Mouse (Mus musculus): Measurements from ENCODE around the gene 4931414P19Rik. TPM values are rescaled to one million over a fixed set of nuclear protein-coding genes. Genes with fewer than 3 reads are reported as not detected.

4931414P19Rik gene
- polyA plus RNA-seq, 1 experiment from 2014 or later = 4.8 TPM

DNA sequence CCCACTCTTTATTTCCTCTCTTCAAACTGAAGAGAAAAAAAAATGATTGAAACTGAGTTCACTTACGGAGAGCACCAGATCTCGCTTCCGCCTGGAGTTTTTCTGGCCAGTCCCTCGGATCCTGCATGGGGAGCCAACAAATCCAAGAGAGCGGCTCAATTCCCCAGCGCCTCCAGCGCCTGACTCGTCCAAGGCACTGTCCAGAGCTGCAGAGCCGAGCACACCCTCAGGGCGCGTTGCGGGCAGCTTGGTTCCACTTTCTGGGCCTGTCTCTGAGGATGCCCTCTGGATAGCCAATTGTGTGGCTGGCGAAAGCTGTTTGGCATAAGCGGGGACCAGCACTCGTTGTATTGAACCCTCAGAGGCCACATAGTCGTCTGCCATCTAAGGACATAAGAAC lies 14.7 kb downstream of the 4931414P19Rik start:
- H3K36me3 ChIP-seq (ENCODE audit: control insufficient read depth, insufficient read depth, low read length) = peaks cover 23% of the 10 kb centered on the region
- no peak overlapping the region for H3K27ac ChIP-seq (replicated peaks; ENCODE audit: low read depth, low read length)
- H3K9me3 ChIP-seq (ENCODE audit: control insufficient read depth, low read length) = no peaks in the 10 kb centered on the region
- no peak overlapping the region for H3K4me3 ChIP-seq (ENCODE audit: low read depth, low read length)
- no peak overlapping the region for H3K9ac ChIP-seq (ENCODE audit: low read depth, low read length)
- no peak overlapping the region for H3K4me2 ChIP-seq (ENCODE audit: low read depth, low read length)
- ATAC-seq (ENCODE audit: low read depth) (no peak), DNase-seq (ENCODE audit: low spot score) (no peak)
- H3K27me3 ChIP-seq (replicated peaks; ENCODE audit: control insufficient read depth, insufficient read depth, low read length) = no peaks in the 10 kb centered on the region
- WGBS = 86% methylated on average over 16 of the region's 16 CpGs
- H3K4me1 ChIP-seq (ENCODE audit: control insufficient read depth, insufficient read depth, low read length) = no peaks in the 10 kb centered on the region

DNA sequence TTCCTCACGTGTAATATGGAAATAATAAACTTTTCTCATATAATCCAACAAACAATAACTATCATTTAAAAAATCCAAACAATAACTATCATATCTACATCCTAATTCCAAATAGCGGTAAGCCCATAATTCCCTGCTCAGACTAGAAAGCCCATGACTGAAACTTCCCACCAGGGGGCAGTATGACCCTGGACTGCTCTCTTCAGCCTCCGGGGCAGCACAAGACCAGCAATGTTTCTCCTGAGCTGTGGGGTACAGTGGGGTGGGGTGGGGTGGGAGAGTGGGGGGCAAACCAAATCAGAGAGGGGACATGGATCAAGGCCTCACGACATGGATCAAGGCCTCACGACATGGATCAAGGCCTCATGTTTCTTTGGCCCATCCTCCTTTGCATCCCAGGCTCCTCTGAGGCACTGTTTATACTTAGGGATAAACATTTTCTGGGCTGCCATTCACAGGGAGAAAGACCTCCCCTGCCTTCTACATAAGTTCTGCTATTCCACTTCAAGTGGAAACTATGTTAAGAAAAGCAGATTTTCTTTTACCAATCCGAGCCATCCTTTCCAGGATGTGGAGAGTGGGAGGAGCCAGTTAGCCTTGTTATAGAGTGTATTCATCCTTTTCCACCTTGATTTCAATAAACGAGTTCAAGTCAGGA lies 22.0 kb downstream of the 4931414P19Rik start:
- Histone ChIP-seq H3K4me3 (ENCODE audit: low read depth, low read length) (no peak overlapping the region), H3K27me3 (replicated peaks; ENCODE audit: control insufficient read depth, insufficient read depth, low read length) (no peaks in the 10 kb centered on the region), H3K36me3 (ENCODE audit: control insufficient read depth, insufficient read depth, low read length) (peaks cover 31% of the 10 kb centered on the region; the same call in 1 of the 2 replicates), H3K27ac (replicated peaks; ENCODE audit: low read depth, low read length) (no peak overlapping the region), H3K9me3 (ENCODE audit: control insufficient read depth, low read length) (no peaks in the 10 kb centered on the region), H3K9ac (ENCODE audit: low read depth, low read length) (no peak overlapping the region), H3K4me2 (ENCODE audit: low read depth, low read length) (no peak overlapping the region), H3K4me1 (ENCODE audit: control insufficient read depth, insufficient read depth, low read length) (no peaks in the 10 kb centered on the region)
- ATAC-seq (ENCODE audit: low read depth) = peak; percentile 48; the same call in 1 of the 2 replicates
- 40% methylated on average over 7 of the region's 7 CpGs for WGBS
- peak; percentile 66 for DNase-seq (ENCODE audit: low spot score)

DNA sequence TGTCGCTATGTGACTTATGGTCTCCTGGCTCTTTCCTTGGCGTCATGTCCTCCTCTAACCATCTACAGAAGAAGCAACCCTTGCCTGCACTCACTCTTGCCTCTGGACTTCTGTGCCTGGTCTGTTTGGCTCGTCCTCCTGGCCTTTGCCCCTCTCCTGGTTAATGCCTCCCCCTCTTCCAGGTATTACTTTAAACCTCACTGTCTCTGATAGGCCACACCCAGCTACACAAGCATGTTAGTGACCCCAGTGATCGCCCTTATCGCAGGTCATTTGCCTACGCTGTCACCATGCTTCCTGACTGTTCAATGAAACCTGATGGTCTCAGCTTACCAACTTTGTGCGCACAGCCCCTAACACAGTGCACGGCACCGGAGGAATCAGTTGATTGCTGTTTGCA lies 23.3 kb downstream of the 4931414P19Rik start:
- 88% methylated on average over 9 of the region's 9 CpGs for WGBS
- Histone ChIP-seq H3K4me3 (ENCODE audit: low read depth, low read length) (no peak overlapping the region), H3K4me2 (ENCODE audit: low read depth, low read length) (no peak overlapping the region), H3K27ac (replicated peaks; ENCODE audit: low read depth, low read length) (no peak overlapping the region), H3K36me3 (ENCODE audit: control insufficient read depth, insufficient read depth, low read length) (peaks cover 29% of the 10 kb centered on the region; the same call in 1 of the 2 replicates), H3K4me1 (ENCODE audit: control insufficient read depth, insufficient read depth, low read length) (no peaks in the 10 kb centered on the region), H3K27me3 (replicated peaks; ENCODE audit: control insufficient read depth, insufficient read depth, low read length) (no peaks in the 10 kb centered on the region), H3K9me3 (ENCODE audit: control insufficient read depth, low read length) (no peaks in the 10 kb centered on the region), H3K9ac (ENCODE audit: low read depth, low read length) (no peak overlapping the region)
- no peak for ATAC-seq (ENCODE audit: low read depth)
- DNase-seq (ENCODE audit: low spot score) = no peak

DNA sequence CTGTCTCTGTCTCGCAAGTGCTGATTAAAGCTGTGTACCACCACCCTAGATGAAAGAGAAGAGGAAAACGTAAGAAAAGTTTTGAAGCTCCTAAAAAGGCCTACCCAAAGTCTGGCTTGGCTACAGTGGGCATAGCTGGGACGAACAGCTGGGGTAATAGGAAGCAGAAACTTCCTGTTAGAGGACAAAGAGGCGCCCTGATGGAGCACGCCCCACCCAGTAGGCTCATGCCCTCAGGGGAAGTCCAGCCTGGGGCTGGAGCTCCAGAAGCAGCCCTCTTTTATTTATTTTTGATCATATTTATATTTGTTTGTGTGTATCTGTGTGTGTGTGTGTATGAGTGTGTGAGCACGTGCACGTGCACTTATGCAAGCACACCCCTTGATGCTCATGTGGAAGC lies 26.2 kb downstream of the 4931414P19Rik start:
- WGBS = 72% methylated on average over 7 of the region's 7 CpGs
- H3K4me2 ChIP-seq (ENCODE audit: low read depth, low read length) = no peak overlapping the region
- no peak overlapping the region for H3K4me3 ChIP-seq (ENCODE audit: low read depth, low read length)
- H3K4me1 ChIP-seq (ENCODE audit: control insufficient read depth, insufficient read depth, low read length) = peaks cover 4% of the 10 kb centered on the region; the same call in 1 of the 2 replicates
- no peaks in the 10 kb centered on the region for H3K27me3 ChIP-seq (replicated peaks; ENCODE audit: control insufficient read depth, insufficient read depth, low read length)
- peaks cover 15% of the 10 kb centered on the region; the same call in 1 of the 2 replicates for H3K36me3 ChIP-seq (ENCODE audit: control insufficient read depth, insufficient read depth, low read length)
- no peaks in the 10 kb centered on the region for H3K9me3 ChIP-seq (ENCODE audit: control insufficient read depth, low read length)
- ATAC-seq (ENCODE audit: low read depth) (no peak), DNase-seq (ENCODE audit: low spot score) (no peak)
- no peak overlapping the region for H3K9ac ChIP-seq (ENCODE audit: low read depth, low read length)
- no peak overlapping the region for H3K27ac ChIP-seq (replicated peaks; ENCODE audit: low read depth, low read length)

DNA sequence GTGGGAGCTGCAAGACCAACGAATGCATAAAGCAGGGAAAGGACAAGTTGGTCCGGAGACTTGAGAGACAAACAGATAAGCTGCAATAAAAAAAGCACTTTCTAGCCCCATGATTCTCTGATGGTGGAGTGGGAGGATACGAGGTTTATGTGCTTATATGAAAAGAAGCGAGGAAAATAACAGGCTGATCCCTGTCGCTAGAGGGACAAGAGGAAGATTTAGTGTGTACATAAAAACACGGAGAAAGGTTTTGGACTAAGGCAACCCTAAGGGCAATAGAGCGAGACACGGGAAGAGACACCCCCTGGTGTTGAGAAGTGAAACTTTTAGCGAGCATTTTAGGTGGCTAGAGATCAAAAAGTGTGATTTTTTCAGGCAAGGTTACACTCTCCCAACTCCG lies 27.7 kb downstream of the 4931414P19Rik start:
- H3K4me1 ChIP-seq (ENCODE audit: control insufficient read depth, insufficient read depth, low read length) = peaks cover 14% of the 10 kb centered on the region
- DNase-seq (ENCODE audit: low spot score) (peak; percentile 85), ATAC-seq (ENCODE audit: low read depth) (peak; percentile 28; the same call in 1 of the 2 replicates)
- peak overlapping the region; percentile 72 for H3K4me3 ChIP-seq (ENCODE audit: low read depth, low read length)
- H3K27ac ChIP-seq (replicated peaks; ENCODE audit: low read depth, low read length) = peak overlapping the region; percentile 95
- no peaks in the 10 kb centered on the region for H3K9me3 ChIP-seq (ENCODE audit: control insufficient read depth, low read length)
- H3K36me3 ChIP-seq (ENCODE audit: control insufficient read depth, insufficient read depth, low read length) = peaks cover 10% of the 10 kb centered on the region
- H3K4me2 ChIP-seq (ENCODE audit: low read depth, low read length) = peak overlapping the region; percentile 89
- peak overlapping the region; percentile 84 for H3K9ac ChIP-seq (ENCODE audit: low read depth, low read length)
- under 1% methylated on average over 10 of the region's 10 CpGs for WGBS
- H3K27me3 ChIP-seq (replicated peaks; ENCODE audit: control insufficient read depth, insufficient read depth, low read length) = no peaks in the 10 kb centered on the region

GRCm38 (mm10) chr14:54577089-54577982 lies 28.5 kb downstream of the 4931414P19Rik start, which contains the start of gene Ajuba:
Gene Ajuba, minus strand, starts transcription at chr14:54577558.
- Histone ChIP-seq H3K9ac (ENCODE audit: low read depth, low read length) (peak within 1 kb of the TSS; percentile 84), H3K9me3 (ENCODE audit: control insufficient read depth, low read length) (no peaks in the 10 kb centered on the region), H3K36me3 (ENCODE audit: control insufficient read depth, insufficient read depth, low read length) (peaks cover 12% of the 10 kb centered on the region), H3K4me3 (ENCODE audit: low read depth, low read length) (peak within 1 kb of the TSS; percentile 72), H3K27me3 (replicated peaks; ENCODE audit: control insufficient read depth, insufficient read depth, low read length) (no peaks in the 10 kb centered on the region), H3K4me2 (ENCODE audit: low read depth, low read length) (peak within 1 kb of the TSS; percentile 89), H3K27ac (replicated peaks; ENCODE audit: low read depth, low read length) (peak within 1 kb of the TSS; percentile 95), H3K4me1 (ENCODE audit: control insufficient read depth, insufficient read depth, low read length) (peaks cover 22% of the 10 kb centered on the region)
- DNase-seq (ENCODE audit: low spot score) (peak; percentile 97), ATAC-seq (ENCODE audit: low read depth) (peak; percentile 74)
- WGBS = under 1% methylated on average over 61 of the region's 66 CpGs

GRCm38 (mm10) chr14:54576241-54577088 lies 29.3 kb downstream of the 4931414P19Rik start:
- no peak for ATAC-seq (ENCODE audit: low read depth)
- H3K9me3 ChIP-seq (ENCODE audit: control insufficient read depth, low read length) = no peaks in the 10 kb centered on the region
- peak overlapping the region; percentile 72 for H3K4me3 ChIP-seq (ENCODE audit: low read depth, low read length)
- WGBS = under 1% methylated on average over 46 of the region's 84 CpGs
- peaks cover 21% of the 10 kb centered on the region for H3K36me3 ChIP-seq (ENCODE audit: control insufficient read depth, insufficient read depth, low read length)
- peaks cover 23% of the 10 kb centered on the region for H3K4me1 ChIP-seq (ENCODE audit: control insufficient read depth, insufficient read depth, low read length)
- H3K4me2 ChIP-seq (ENCODE audit: low read depth, low read length) = peak overlapping the region; percentile 89
- peak overlapping the region; percentile 84 for H3K9ac ChIP-seq (ENCODE audit: low read depth, low read length)
- no peaks in the 10 kb centered on the region for H3K27me3 ChIP-seq (replicated peaks; ENCODE audit: control insufficient read depth, insufficient read depth, low read length)
- peak overlapping the region; percentile 95 for H3K27ac ChIP-seq (replicated peaks; ENCODE audit: low read depth, low read length)
- peak; percentile 31 for DNase-seq (ENCODE audit: low spot score)

DNA sequence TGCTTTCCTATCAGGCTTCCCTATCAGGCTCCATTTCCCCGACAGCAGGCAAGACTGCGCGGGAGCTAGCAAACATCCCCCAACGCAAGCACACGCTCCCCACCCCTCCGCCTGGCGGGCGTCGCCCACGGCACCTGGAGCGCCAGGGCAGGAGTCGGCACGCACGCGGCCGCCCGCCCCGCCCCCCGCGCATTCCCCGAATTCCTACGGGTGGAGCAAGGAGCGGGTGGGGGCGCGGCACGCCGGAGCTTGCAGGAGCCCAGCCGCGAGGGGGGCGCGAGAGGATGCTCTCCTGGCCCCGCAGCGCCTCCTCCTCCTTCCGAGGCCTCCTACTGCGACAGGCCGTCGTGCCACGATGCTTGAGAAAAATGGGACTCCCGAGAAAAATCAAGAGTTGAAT lies 30.2 kb downstream of the 4931414P19Rik start:
- no peaks in the 10 kb centered on the region for H3K27me3 ChIP-seq (replicated peaks; ENCODE audit: control insufficient read depth, insufficient read depth, low read length)
- 0% methylated on average over 27 of the region's 39 CpGs for WGBS
- peak overlapping the region; percentile 72 for H3K4me3 ChIP-seq (ENCODE audit: low read depth, low read length)
- peak; percentile 94 for DNase-seq (ENCODE audit: low spot score)
- peak overlapping the region; percentile 95 for H3K27ac ChIP-seq (replicated peaks; ENCODE audit: low read depth, low read length)
- H3K36me3 ChIP-seq (ENCODE audit: control insufficient read depth, insufficient read depth, low read length) = peaks cover 29% of the 10 kb centered on the region
- peak overlapping the region; percentile 89 for H3K4me2 ChIP-seq (ENCODE audit: low read depth, low read length)
- H3K9ac ChIP-seq (ENCODE audit: low read depth, low read length) = peak overlapping the region; percentile 84
- peaks cover 23% of the 10 kb centered on the region for H3K4me1 ChIP-seq (ENCODE audit: control insufficient read depth, insufficient read depth, low read length)
- ATAC-seq (ENCODE audit: low read depth) = peak; percentile 27
- no peaks in the 10 kb centered on the region for H3K9me3 ChIP-seq (ENCODE audit: control insufficient read depth, low read length)
